ENCODE assay signal across 24 mouse cellular contexts in genomic region chr19:52632501-52632900, GRCm38 (mm10).
DNase-seq lines count a peak whose midpoint lies in the region; ATAC-seq and TF ChIP-seq lines count a peak whose summit lies in the region.
"Had no signal": no experiment of that assay in that cellular context is flagged by ENCODE, and none has a peak within 500 bp of the region (broad histone marks: within the 10 kb centered on the region; RNA-seq: fewer than 3 reads in every experiment).

No protein-coding gene starts in this region.

- 0 out of 2 replicates have a peak, but pooled peaks cover 2% of the 10 kb centered on the region for H3K4me1 ChIP-seq in heart, embryonic 12.5 days (replicated peaks)
- no peaks in the 10 kb centered on the region for H3K4me1 ChIP-seq in midbrain, postnatal 0 days (ENCODE audit: insufficient read depth, low read length)
- H3K4me1 ChIP-seq: forebrain, embryonic 15.5 days; limb, embryonic 12.5 days; midbrain, embryonic 13.5 days; neural tube, embryonic 13.5 days had no signal

- intact Hi-C loops in heart, postnatal 36 days (cut with DNase I), result no loop called here

- DNase-seq in heart, postnatal 36 days, result no peak
- peak; percentile 9 for DNase-seq in testis, postnatal 14 days (ENCODE audit: low spot score)
- no peak for DNase-seq in testis, postnatal 10 days (ENCODE audit: low spot score)
- peak; percentile 97 for DNase-seq in fibroblast of lung, adult 2 months (ENCODE audit: low read depth)
- DNase-seq in thymus, adult 18-20 months, result no peak
- DNase-seq in midbrain, postnatal 0 days (ENCODE audit: low spot score), result no peak
- DNase-seq: adrenal gland, postnatal 36 days; cerebellum, adult 2 months; cerebellum, postnatal 36 days; heart, postnatal 10 days; kidney, adult 8-10 months; kidney, postnatal 36 days; right cerebral cortex, adult 18-20 months; thymus, adult 2 months had no signal

- WGBS in heart, embryonic 12.5 days, result 54% methylated on average over 4 of the region's 4 CpGs
- 86% methylated on average over 4 of the region's 4 CpGs for WGBS in midbrain, postnatal 0 days

- no peaks in the 10 kb centered on the region for H3K9me3 ChIP-seq in heart, embryonic 12.5 days (replicated peaks)
- no peaks in the 10 kb centered on the region for H3K9me3 ChIP-seq in midbrain, postnatal 0 days (ENCODE audit: low read length)
- H3K9me3 ChIP-seq: forebrain, embryonic 15.5 days; limb, embryonic 12.5 days; midbrain, embryonic 13.5 days; neural tube, embryonic 13.5 days had no signal

- TF ChIP-seq CTCF in midbrain, postnatal 0 days (IDR thresholded peaks at IDR 0.05), result no peak

- ATAC-seq in heart, embryonic 12.5 days (ENCODE audit: insufficient number of reproducible peaks, low FRiP score), result peak; percentile 39; the same call in 1 of the 2 replicates
- ATAC-seq in midbrain, postnatal 0 days (ENCODE audit: low FRiP score), result no peak
- ATAC-seq: forebrain, embryonic 15.5 days; lung, postnatal 0 days; midbrain, embryonic 13.5 days had no signal

- H3K36me3 ChIP-seq in heart, embryonic 12.5 days, result no peaks in the 10 kb centered on the region
- no peaks in the 10 kb centered on the region for H3K36me3 ChIP-seq in midbrain, postnatal 0 days (ENCODE audit: insufficient read depth, low read length)
- H3K36me3 ChIP-seq: forebrain, embryonic 15.5 days; limb, embryonic 12.5 days; midbrain, embryonic 13.5 days; neural tube, embryonic 13.5 days had no signal

- H3K27me3 ChIP-seq in heart, embryonic 12.5 days (replicated peaks), result no peaks in the 10 kb centered on the region
- no peaks in the 10 kb centered on the region for H3K27me3 ChIP-seq in midbrain, postnatal 0 days (ENCODE audit: insufficient read depth, low read length)
- H3K27me3 ChIP-seq: forebrain, embryonic 15.5 days; limb, embryonic 12.5 days; midbrain, embryonic 13.5 days; neural tube, embryonic 13.5 days had no signal

- H3K27ac ChIP-seq in heart, embryonic 12.5 days (ENCODE audit: poor library complexity, severe bottlenecking), result no peak overlapping the region
- H3K27ac ChIP-seq in midbrain, postnatal 0 days (ENCODE audit: low read depth, low read length), result no peak overlapping the region
- H3K27ac ChIP-seq: forebrain, embryonic 15.5 days; hindbrain, embryonic 14.5 days; left cerebral cortex, adult 2 months; limb, embryonic 12.5 days; liver, embryonic 14.5 days; midbrain, embryonic 13.5 days; neural tube, embryonic 13.5 days had no signal

- no peak overlapping the region for H3K9ac ChIP-seq in heart, embryonic 12.5 days
- H3K9ac ChIP-seq in midbrain, postnatal 0 days (replicated peaks; ENCODE audit: low read length, poor library complexity, severe bottlenecking), result no peak overlapping the region
- H3K9ac ChIP-seq: forebrain, embryonic 15.5 days; hindbrain, embryonic 14.5 days; limb, embryonic 12.5 days; liver, embryonic 14.5 days; midbrain, embryonic 13.5 days; neural tube, embryonic 13.5 days had no signal

- no peak overlapping the region for H3K4me2 ChIP-seq in heart, embryonic 12.5 days
- H3K4me2 ChIP-seq in midbrain, postnatal 0 days (ENCODE audit: low read depth, low read length, poor library complexity, severe bottlenecking), result no peak overlapping the region
- H3K4me2 ChIP-seq: forebrain, embryonic 15.5 days; hindbrain, embryonic 14.5 days; limb, embryonic 12.5 days; midbrain, embryonic 13.5 days; neural tube, embryonic 13.5 days had no signal

- no peak overlapping the region for H3K4me3 ChIP-seq in heart, embryonic 12.5 days
- H3K4me3 ChIP-seq in midbrain, postnatal 0 days (ENCODE audit: low read depth, low read length), result no peak overlapping the region
- H3K4me3 ChIP-seq: erythroblast, embryonic 14.5 days; forebrain, embryonic 15.5 days; left cerebral cortex, adult 2 months; limb, embryonic 12.5 days; midbrain, embryonic 13.5 days; neural tube, embryonic 13.5 days had no signal

Comparison
In these comparisons a context has a peak if more than half of its experiments do, and no peak if none do; other contexts are left out.
1. DNase-seq: peak in testis, postnatal 14 days (single experiment) and fibroblast of lung, adult 2 months (single experiment); none in heart, postnatal 36 days (0 of 2), testis, postnatal 10 days (single experiment), thymus, adult 18-20 months (0 of 2) and midbrain, postnatal 0 days (single experiment).